Mouse (Mus musculus) embryo, embryonic 11.5 days (tissue): ENCODE results near the gene Gm21762.
"Not testable (repeated sequence)": the region's sequence is repeated elsewhere in the genome, so short reads cannot be mapped to it uniquely, and the experiment has no call there.

Experiments
- DNase-seq: peaks from one replicate; pipeline ENCODE4 v3.0.0-alpha.2; 2012; ENCODE audit warnings: low read depth, low spot score

The Gm21762 gene

GRCm38 (mm10) chr13:120215847-120216246, at the start of gene Gm21762:
Gene Gm21762 (minus strand): TSS chr13:120215947.
- DNase-seq, result not testable (repeated sequence)

GRCm38 (mm10) chr13:120262870-120263269, 47.1 kb upstream of the Gm21762 start, which contains the start of gene AF067061:
Gene AF067061 (plus strand): TSS chr13:120263114.
- DNase-seq, result not testable (repeated sequence)

- not testable (repeated sequence) for DNase-seq
Observed at GRCm38 (mm10) chr13:120259718-120260117, 44.0 kb upstream of the Gm21762 start.

- not testable (repeated sequence) for DNase-seq
Observed at GRCm38 (mm10) chr13:120258817-120259658, 43.3 kb upstream of the Gm21762 start.

- DNase-seq, result not testable (repeated sequence)
Observed at GRCm38 (mm10) chr13:120251208-120251924, 35.6 kb upstream of the Gm21762 start.

- not testable (repeated sequence) for DNase-seq
Observed at GRCm38 (mm10) chr13:120238811-120239210, 23.1 kb upstream of the Gm21762 start, which contains the start of gene Gm21731. Gene Gm21731 (plus strand): TSS chr13:120239111.

GRCm38 (mm10) chr13:120232447-120233049, 16.8 kb upstream of the Gm21762 start:
- not testable (repeated sequence) for DNase-seq

GRCm38 (mm10) chr13:120231798-120232197, 16.1 kb upstream of the Gm21762 start:
- DNase-seq, result not testable (repeated sequence)

- not testable (repeated sequence) for DNase-seq
Observed at GRCm38 (mm10) chr13:120223012-120223659, 7.4 kb upstream of the Gm21762 start.

GRCm38 (mm10) chr13:120220922-120221321, 5.2 kb upstream of the Gm21762 start:
- DNase-seq, result not testable (repeated sequence)

- DNase-seq, result not testable (repeated sequence)
Observed at GRCm38 (mm10) chr13:120196189-120196821, 19.4 kb downstream of the Gm21762 start.

GRCm38 (mm10) chr13:120172133-120172532, 43.6 kb downstream of the Gm21762 start, which contains the start of gene Gm21818:
Gene Gm21818 (plus strand): TSS chr13:120172433.
- not testable (repeated sequence) for DNase-seq

GRCm38 (mm10) chr13:120168301-120168700, 47.4 kb downstream of the Gm21762 start:
- DNase-seq, result not testable (repeated sequence)
